Mouse (Mus musculus) G1E (cell line): Measurements from ENCODE around the gene Fxyd5.

Experiments used
- CTCF ChIP-seq: IDR thresholded peaks from 2 replicates; pipeline ENCODE4 v1.5.1; 2012; ENCODE audit warnings: low read depth, low read length, inconsistent platforms, mixed read lengths
- GATA1 ChIP-seq: IDR thresholded peaks from 2 replicates; pipeline ENCODE4 v1.6.1; 2012; ENCODE audit warnings: borderline replicate concordance, low read length, inconsistent platforms, mixed read lengths
- GATA2 ChIP-seq: IDR thresholded peaks from 2 replicates; pipeline ENCODE4 v1.6.1; 2012; ENCODE audit warnings: low read depth, low read length, inconsistent platforms, borderline replicate concordance
- POLR2AphosphoS5 ChIP-seq: IDR thresholded peaks from 2 replicates; pipeline ENCODE4 v1.6.1; 2012; ENCODE audit warnings: low read depth, low read length, inconsistent platforms; ENCODE audit not compliant: insufficient replicate concordance
- TAL1 ChIP-seq: conservative IDR thresholded peaks from 2 replicates; pipeline ENCODE4 v1.6.1; 2012; ENCODE audit warnings: low read depth, low read length, inconsistent platforms, mixed read lengths

- no peak for TF ChIP-seq POLR2AphosphoS5
- TF ChIP-seq CTCF = no peak
- no peak for TF ChIP-seq GATA1
- no peak for TF ChIP-seq TAL1
- no peak for TF ChIP-seq GATA2
Measured at GRCm38 (mm10) chr7:31074061-31074712, 31.9 kb upstream of the Fxyd5 start.
